Mouse (Mus musculus): ENCODE measurements around the gene Pikfyve. TPM values are rescaled to one million over a fixed set of nuclear protein-coding genes. Genes with fewer than 3 reads are reported as not detected.

Gene Pikfyve
- polyA plus RNA-seq, 1 experiment from 2014 or later, result 5.5 TPM

- no peaks in the 10 kb centered on the region for H3K36me3 ChIP-seq (ENCODE audit: control insufficient read depth, insufficient read depth)
- H3K4me2 ChIP-seq (ENCODE audit: low read depth, low read length), result no peak overlapping the region
- no peak overlapping the region for H3K27ac ChIP-seq (ENCODE audit: low read length)
- peaks cover 3% of the 10 kb centered on the region; the same call in 1 of the 2 replicates for H3K4me1 ChIP-seq (ENCODE audit: control insufficient read depth, insufficient read depth, low read length)
- no peak overlapping the region for H3K4me3 ChIP-seq (ENCODE audit: low read length)
- no peak for ATAC-seq (replicated peaks; ENCODE audit: extremely low read depth, insufficient read depth, low FRiP score)
- peaks cover 14% of the 10 kb centered on the region for H3K27me3 ChIP-seq (ENCODE audit: control insufficient read depth, insufficient read depth, low read length)
- WGBS, result 63% methylated on average over 13 of the region's 13 CpGs
- no peaks in the 10 kb centered on the region for H3K9me3 ChIP-seq (replicated peaks; ENCODE audit: control insufficient read depth, low read length)
- no peak overlapping the region for H3K9ac ChIP-seq (ENCODE audit: low read length)
These were observed 127.9 kb downstream of the Pikfyve start for GRCm38 (mm10) chr1:65314054-65315021.

DNA sequence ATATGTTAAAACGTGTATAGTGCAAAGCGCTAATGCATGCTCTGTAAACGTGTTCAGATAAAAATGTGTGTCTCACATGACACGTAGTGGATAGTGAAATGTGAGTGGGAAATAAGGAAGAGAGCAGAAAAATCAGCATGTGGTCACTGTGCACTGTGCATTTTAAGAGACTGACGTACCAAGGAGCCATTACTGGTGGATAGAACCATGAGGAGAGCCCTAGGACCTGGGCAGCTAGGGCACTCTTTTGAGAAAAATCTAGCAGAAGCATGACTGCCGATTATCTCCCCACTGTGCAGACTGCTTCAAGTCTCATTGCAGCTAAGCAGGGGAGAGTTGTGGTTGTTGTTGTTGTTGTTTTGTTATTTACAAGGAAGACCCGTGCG, 128.5 kb downstream of the Pikfyve start:
- Histone ChIP-seq H3K9me3 (replicated peaks; ENCODE audit: control insufficient read depth, low read length) (no peaks in the 10 kb centered on the region), H3K36me3 (ENCODE audit: control insufficient read depth, insufficient read depth) (no peaks in the 10 kb centered on the region), H3K4me1 (ENCODE audit: control insufficient read depth, insufficient read depth, low read length) (peaks cover 3% of the 10 kb centered on the region; the same call in 1 of the 2 replicates), H3K4me3 (ENCODE audit: low read length) (no peak overlapping the region), H3K27me3 (ENCODE audit: control insufficient read depth, insufficient read depth, low read length) (peaks cover 13% of the 10 kb centered on the region), H3K27ac (ENCODE audit: low read length) (no peak overlapping the region), H3K4me2 (ENCODE audit: low read depth, low read length) (no peak overlapping the region), H3K9ac (ENCODE audit: low read length) (no peak overlapping the region)
- WGBS, result 78% methylated on average over 8 of the region's 8 CpGs
- no peak for ATAC-seq (replicated peaks; ENCODE audit: extremely low read depth, insufficient read depth, low FRiP score)

Other genes with a start within 250 kb of the Pikfyve start
- 6.8 and 7.2 TPM in 2 replicates for gene Plekhm3, start 229.9 kb upstream of the Pikfyve start, polyA plus RNA-seq (2015; fragmentation: Nextera tagmentation; extraction: Ambion mirVana)
- 0.32 and 0.97 TPM in 2 replicates for gene Akr1cl, start 153.9 kb upstream of the Pikfyve start, polyA plus RNA-seq (2015; fragmentation: Nextera tagmentation; extraction: Ambion mirVana)
- not detected in 2 replicates for gene Cryge, start 135.5 kb upstream of the Pikfyve start, polyA plus RNA-seq (2015; fragmentation: Nextera tagmentation; extraction: Ambion mirVana)
- not detected in 2 replicates for gene Crygd, start 123.2 kb upstream of the Pikfyve start, polyA plus RNA-seq (2015; fragmentation: Nextera tagmentation; extraction: Ambion mirVana)
- gene Crygc, start 113.0 kb upstream of the Pikfyve start, polyA plus RNA-seq (2015; fragmentation: Nextera tagmentation; extraction: Ambion mirVana), result not detected in 2 replicates
- gene Crygb, start 104.4 kb upstream of the Pikfyve start, polyA plus RNA-seq (2015; fragmentation: Nextera tagmentation; extraction: Ambion mirVana), result 0.32 and 0.66 TPM in 2 replicates
- not detected in 2 replicates for gene Cryga, start 83.3 kb upstream of the Pikfyve start, polyA plus RNA-seq (2015; fragmentation: Nextera tagmentation; extraction: Ambion mirVana)
- gene Gm28845, start 67.1 kb upstream of the Pikfyve start, polyA plus RNA-seq (2015; fragmentation: Nextera tagmentation; extraction: Ambion mirVana), result not detected in 2 replicates
- 0.40 and 0.42 TPM in 2 replicates for gene D630023F18Rik, start 63.5 kb upstream of the Pikfyve start, polyA plus RNA-seq (2015; fragmentation: Nextera tagmentation; extraction: Ambion mirVana)
- 65.2 and 65.4 TPM in 2 replicates for gene Idh1, start 183 bp upstream of the Pikfyve start, polyA plus RNA-seq (2015; fragmentation: Nextera tagmentation; extraction: Ambion mirVana)
- not detected in 2 replicates for gene Pth2r, start 95.4 kb downstream of the Pikfyve start, polyA plus RNA-seq (2015; fragmentation: Nextera tagmentation; extraction: Ambion mirVana)

Measured in heart, embryonic 16.5 days (tissue).